Comparison of ENCODE assay signal across 8 mouse cellular contexts in the genomic region with DNA sequence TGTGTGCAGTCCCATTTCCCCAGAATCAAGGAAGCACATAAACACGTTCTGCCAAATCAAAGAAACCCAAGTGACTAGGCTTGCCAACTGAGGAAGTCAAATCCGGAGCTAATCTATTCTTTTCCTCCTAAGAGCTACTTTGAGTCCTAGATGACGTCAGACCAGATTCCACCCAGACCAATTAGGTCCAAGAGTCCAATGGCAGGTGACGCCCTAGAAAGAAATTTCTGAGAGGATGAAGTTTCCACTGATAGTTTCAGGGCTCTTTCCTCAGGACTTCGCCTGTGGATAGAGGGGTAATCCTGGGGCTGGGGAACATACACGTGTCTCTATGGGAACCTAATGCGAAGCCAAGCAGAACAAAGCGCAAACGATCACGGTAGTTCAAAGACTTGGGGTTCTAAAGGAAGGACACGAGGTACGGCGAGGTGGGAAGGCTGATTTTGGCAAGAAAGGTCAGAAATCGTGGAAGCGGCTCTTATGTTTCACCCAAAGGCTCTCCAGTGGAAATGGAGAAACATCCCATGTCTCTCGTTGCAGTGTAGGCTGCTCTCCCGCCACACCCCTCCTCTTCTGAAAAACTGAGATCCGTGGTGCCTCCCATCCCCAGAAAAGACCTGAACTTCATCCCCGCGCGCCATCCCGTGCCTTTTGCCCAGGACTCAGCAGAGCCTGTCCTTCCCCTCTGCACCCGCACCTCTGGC. TPM values are rescaled to one million over a fixed set of nuclear protein-coding genes. Genes with fewer than 3 reads are reported as not detected.
DNase-seq lines count a peak whose midpoint lies in the region; ATAC-seq and TF ChIP-seq lines count a peak whose summit lies in the region.

No protein-coding gene starts in this region.

- peak; percentile 42; the same call in 1 of the 2 replicates for TF ChIP-seq EP300 in CH12.LX (IDR thresholded peaks at IDR 0.05; ENCODE audit: low read length)

- H3K27me3 ChIP-seq in CH12.LX (replicated peaks) = no peaks in the 10 kb centered on the region
- no peaks in the 10 kb centered on the region for H3K27me3 ChIP-seq in embryonic facial prominence, embryonic 12.5 days
- H3K27me3 ChIP-seq in midbrain, embryonic 15.5 days (replicated peaks) = no peaks in the 10 kb centered on the region

- intact Hi-C loops in heart, postnatal 36 days (cut with DNase I) = no loop called here

- H3K4me3 ChIP-seq in CH12.LX (replicated peaks in 1 of 3; ENCODE audit: low read depth in 2 of 3, low read length in 2 of 3, poor library complexity in 1 of 3) = peak overlapping the region; percentile 70 to 79 (median 72)
- H3K4me3 ChIP-seq in embryonic facial prominence, embryonic 12.5 days = peak overlapping the region; percentile 62
- H3K4me3 ChIP-seq in midbrain, embryonic 15.5 days = peak overlapping the region; percentile 94

- H3K79me2 ChIP-seq in CH12.LX (replicated peaks; ENCODE audit: control insufficient read depth, extremely low read depth, insufficient read depth, poor library complexity, severe bottlenecking) = peaks cover 75% of the 10 kb centered on the region

- TF ChIP-seq CTCF in CH12.LX (conservative IDR thresholded peaks at IDR 0.05 in 1 of 2, IDR thresholded peaks at IDR 0.05 in 1 of 2; ENCODE audit: low read depth in 2 of 2, low read length in 2 of 2) = no peak

- peak overlapping the region; percentile 96 for H3K4me2 ChIP-seq in CH12.LX (ENCODE audit: insufficient read depth, low read depth, poor library complexity, severe bottlenecking)
- H3K4me2 ChIP-seq in embryonic facial prominence, embryonic 12.5 days (replicated peaks) = peak overlapping the region; percentile 59
- H3K4me2 ChIP-seq in midbrain, embryonic 15.5 days = peak overlapping the region; percentile 88

- H3K9me3 ChIP-seq in CH12.LX (replicated peaks; ENCODE audit: low read length) = no peaks in the 10 kb centered on the region
- no peaks in the 10 kb centered on the region for H3K9me3 ChIP-seq in embryonic facial prominence, embryonic 12.5 days
- no peaks in the 10 kb centered on the region for H3K9me3 ChIP-seq in midbrain, embryonic 15.5 days

- TF ChIP-seq RAD21 in CH12.LX (IDR thresholded peaks at IDR 0.05; ENCODE audit: low read depth, low read length) = no peak

- in situ Hi-C loops in CH12.LX (cut with MboI; ENCODE audit: low pct_ligation_motif_present, low pct_unique_long_range_greater_than_20kb, low sequenced_read_pairs) = no loop called here

- dilution Hi-C loops in CH12.LX (cut with MboI; ENCODE audit: extremely low pct_ligation_motif_present, extremely low pct_unique_long_range_greater_than_20kb, low sequenced_read_pairs) = no loop called here

- H3K9ac ChIP-seq in CH12.LX (ENCODE audit: insufficient read depth, low read depth) = peak overlapping the region; percentile 64
- peak overlapping the region; percentile 59 for H3K9ac ChIP-seq in embryonic facial prominence, embryonic 12.5 days
- H3K9ac ChIP-seq in midbrain, embryonic 15.5 days = peak overlapping the region; percentile 89

- TF ChIP-seq POLR2A in CH12.LX (IDR thresholded peaks at IDR 0.05; ENCODE audit: low read depth, low read length) = no peak

- peak overlapping the region; percentile 72 for H3K27ac ChIP-seq in CH12.LX (ENCODE audit: insufficient read depth, low read depth)
- peak overlapping the region; percentile 88 for H3K27ac ChIP-seq in embryonic facial prominence, embryonic 12.5 days
- peak overlapping the region; percentile 92 for H3K27ac ChIP-seq in midbrain, embryonic 15.5 days

- no peak for ATAC-seq in embryonic facial prominence, embryonic 12.5 days (ENCODE audit: insufficient number of reproducible peaks, insufficient read depth, low FRiP score, low TSS enrichment)
- ATAC-seq in midbrain, embryonic 15.5 days (replicated peaks) = peak; percentile 19

- peak; percentile 87 for DNase-seq in 3T3-L1 (ENCODE audit: low read depth, low spot score)
- peak; percentile 88 for DNase-seq in CH12.LX (ENCODE audit: extremely low read depth)
- peak; percentile 35 to 49 for DNase-seq in heart, postnatal 36 days
- DNase-seq in large intestine, adult 2 months (ENCODE audit: low read depth, low spot score) = peak; percentile 80
- DNase-seq in right cerebral cortex, postnatal 25 days = no peak
- no peak for DNase-seq in layer of hippocampus, postnatal 36 days

- H3K36me3 ChIP-seq in CH12.LX (replicated peaks in 1 of 2; ENCODE audit: control insufficient read depth in 1 of 2, insufficient read depth in 1 of 2, low read length in 1 of 2) = peaks cover 23 to 51% of the 10 kb centered on the region in 2 experiments
- peaks cover 24% of the 10 kb centered on the region for H3K36me3 ChIP-seq in embryonic facial prominence, embryonic 12.5 days
- peaks cover 16% of the 10 kb centered on the region; the same call in 1 of the 2 replicates for H3K36me3 ChIP-seq in midbrain, embryonic 15.5 days (replicated peaks)

- WGBS in embryonic facial prominence, embryonic 12.5 days = under 1% methylated on average over 23 of the region's 23 CpGs
- 2% methylated on average over 23 of the region's 23 CpGs for WGBS in large intestine, adult 2 months
- under 1% methylated on average over 23 of the region's 23 CpGs for WGBS in midbrain, embryonic 15.5 days

- peaks cover 14 to 42% of the 10 kb centered on the region in 2 experiments for H3K4me1 ChIP-seq in CH12.LX (ENCODE audit: control insufficient read depth in 1 of 2, insufficient read depth in 2 of 2)
- peaks cover 21% of the 10 kb centered on the region for H3K4me1 ChIP-seq in embryonic facial prominence, embryonic 12.5 days
- H3K4me1 ChIP-seq in midbrain, embryonic 15.5 days = peaks cover 37% of the 10 kb centered on the region

TF ChIP-seq in CH12.LX, 34 proteins besides CTCF, POLR2A, EP300 and RAD21 (continues in another document):
- TF ChIP-seq MYC (IDR thresholded peaks at IDR 0.05; ENCODE audit: low read depth, low read length) (peak; percentile 76), SMC3 (IDR thresholded peaks at IDR 0.05; ENCODE audit: low read depth, low read length) (0 out of 2 replicates have a peak, but pooled peaks have one; percentile 2), PAX5 (IDR thresholded peaks at IDR 0.05; ENCODE audit: low read length) (no peak), ELF1 (IDR thresholded peaks at IDR 0.05; ENCODE audit: low read depth, low read length) (0 out of 2 replicates have a peak, but pooled peaks have one; percentile 24), JUND (conservative IDR thresholded peaks at IDR 0.05; ENCODE audit: low read depth, low read length) (peak; percentile 69), CHD1 (IDR thresholded peaks at IDR 0.05; ENCODE audit: low read depth, low read length) (no peak), SIN3A (IDR thresholded peaks at IDR 0.05; ENCODE audit: low read length) (no peak; the same call in 1 of the 2 replicates), TBP (conservative IDR thresholded peaks at IDR 0.05; ENCODE audit: low read depth, low read length) (0 out of 2 replicates have a peak, but pooled peaks have one; percentile 5)

RNA-seq across cellular contexts. Expression of gene Tnfaip1, which starts 0.6 kb away (rescaled TPM):
- 24.6 and 26.7 TPM in 2 replicates for total RNA-seq in CH12.LX (2012; rRNA removed)
- total RNA-seq in CH12.LX (2014; rRNA removed) = 19.5 TPM in 2 replicates
- polyA plus RNA-seq in CH12.LX (2012; ENCODE audit: insufficient read length, low read depth) = 44.9 and 46.0 TPM in 2 replicates
- polyA plus RNA-seq in embryonic facial prominence, embryonic 12.5 days (2016; fragmentation: Nextera tagmentation; extraction: Ambion mirVana) = 78.2 and 82.2 TPM in 2 replicates
- 10 to 100 TPM; 38.4 to 42.1 TPM for total RNA-seq in heart, postnatal 36 days (2021)
- polyA plus RNA-seq in large intestine, adult 2 months (2012; rRNA removed) = 54.0 and 80.5 TPM in 2 replicates
- polyA plus RNA-seq in midbrain, embryonic 15.5 days (2015; fragmentation: Nextera tagmentation; extraction: Ambion mirVana) = 64.2 and 70.0 TPM in 2 replicates
- total RNA-seq in layer of hippocampus, postnatal 36 days (2021) = 10 to 100 TPM; 32.1 to 32.6 TPM

RNA-seq across cellular contexts. Expression of gene Ift20, which starts 0.6 kb away (rescaled TPM):
- total RNA-seq in CH12.LX (2012; rRNA removed) = 124 and 134 TPM in 2 replicates
- 151 and 181 TPM in 2 replicates for total RNA-seq in CH12.LX (2014; rRNA removed)
- polyA plus RNA-seq in CH12.LX (2012; ENCODE audit: insufficient read length, low read depth) = 136 and 142 TPM in 2 replicates
- polyA plus RNA-seq in embryonic facial prominence, embryonic 12.5 days (2016; fragmentation: Nextera tagmentation; extraction: Ambion mirVana) = 136 and 139 TPM in 2 replicates
- 10 to 100 TPM; 39.1 to 42.9 TPM for total RNA-seq in heart, postnatal 36 days (2021)
- 91.9 and 98.7 TPM in 2 replicates for polyA plus RNA-seq in large intestine, adult 2 months (2012; rRNA removed)
- polyA plus RNA-seq in midbrain, embryonic 15.5 days (2015; fragmentation: Nextera tagmentation; extraction: Ambion mirVana) = 117 and 128 TPM in 2 replicates
- 10 to 100 TPM; 75.1 to 79.0 TPM for total RNA-seq in layer of hippocampus, postnatal 36 days (2021)

RNA-seq across cellular contexts. Expression of gene Tmem97, which starts 15.0 kb away (rescaled TPM):
- 213 and 282 TPM in 2 replicates for total RNA-seq in CH12.LX (2012; rRNA removed)
- 315 and 347 TPM in 2 replicates for total RNA-seq in CH12.LX (2014; rRNA removed)
- polyA plus RNA-seq in CH12.LX (2012; ENCODE audit: insufficient read length, low read depth) = 243 and 268 TPM in 2 replicates
- 55.9 and 56.0 TPM in 2 replicates for polyA plus RNA-seq in embryonic facial prominence, embryonic 12.5 days (2016; fragmentation: Nextera tagmentation; extraction: Ambion mirVana)
- total RNA-seq in heart, postnatal 36 days (2021) = 1 to 10 TPM; 4.8 to 5.1 TPM
- polyA plus RNA-seq in large intestine, adult 2 months (2012; rRNA removed) = 71.8 and 74.3 TPM in 2 replicates
- 35.0 and 35.4 TPM in 2 replicates for polyA plus RNA-seq in midbrain, embryonic 15.5 days (2015; fragmentation: Nextera tagmentation; extraction: Ambion mirVana)
- 10 to 100 TPM; 11.1 to 12.7 TPM for total RNA-seq in layer of hippocampus, postnatal 36 days (2021)

RNA-seq across cellular contexts. Expression of gene Poldip2, which starts 23.5 kb away (rescaled TPM):
- total RNA-seq in CH12.LX (2012; rRNA removed) = 103 and 119 TPM in 2 replicates
- total RNA-seq in CH12.LX (2014; rRNA removed) = 93.5 and 102 TPM in 2 replicates
- polyA plus RNA-seq in CH12.LX (2012; ENCODE audit: insufficient read length, low read depth) = 144 and 151 TPM in 2 replicates
- 180 and 183 TPM in 2 replicates for polyA plus RNA-seq in embryonic facial prominence, embryonic 12.5 days (2016; fragmentation: Nextera tagmentation; extraction: Ambion mirVana)
- total RNA-seq in heart, postnatal 36 days (2021) = 100 to 1,000 TPM; 151 to 156 TPM
- 41.2 and 43.9 TPM in 2 replicates for polyA plus RNA-seq in large intestine, adult 2 months (2012; rRNA removed)
- 182 and 192 TPM in 2 replicates for polyA plus RNA-seq in midbrain, embryonic 15.5 days (2015; fragmentation: Nextera tagmentation; extraction: Ambion mirVana)
- total RNA-seq in layer of hippocampus, postnatal 36 days (2021) = 100 to 1,000 TPM; 116 to 121 TPM

RNA-seq across cellular contexts. Expression of gene Tmem199, which starts 23.6 kb away (rescaled TPM):
- 80.4 and 93.6 TPM in 2 replicates for total RNA-seq in CH12.LX (2012; rRNA removed)
- total RNA-seq in CH12.LX (2014; rRNA removed) = 109 and 118 TPM in 2 replicates
- 67.3 and 75.5 TPM in 2 replicates for polyA plus RNA-seq in CH12.LX (2012; ENCODE audit: insufficient read length, low read depth)
- polyA plus RNA-seq in embryonic facial prominence, embryonic 12.5 days (2016; fragmentation: Nextera tagmentation; extraction: Ambion mirVana) = 53.4 and 60.7 TPM in 2 replicates
- 10 to 100 TPM in 1 of 2 experiments, 1 to 10 TPM in 1; 9.4 to 10.3 TPM for total RNA-seq in heart, postnatal 36 days (2021)
- 11.1 and 13.0 TPM in 2 replicates for polyA plus RNA-seq in large intestine, adult 2 months (2012; rRNA removed)
- polyA plus RNA-seq in midbrain, embryonic 15.5 days (2015; fragmentation: Nextera tagmentation; extraction: Ambion mirVana) = 90.5 and 91.0 TPM in 2 replicates
- 10 to 100 TPM; 43.0 to 44.0 TPM for total RNA-seq in layer of hippocampus, postnatal 36 days (2021)

Comparison
In these comparisons a context has a peak if more than half of its experiments do, and no peak if none do; other contexts are left out.
1. DNase-seq: peak in 3T3-L1 (single experiment), CH12.LX (single experiment), heart, postnatal 36 days (2 of 2) and large intestine, adult 2 months (single experiment); none in right cerebral cortex, postnatal 25 days (single experiment) and layer of hippocampus, postnatal 36 days (0 of 2).
2. Peak in every context shown above with its lines, with median percentiles within 50 percentile points of each other: H3K27ac ChIP-seq, H3K4me2 ChIP-seq, H3K4me3 ChIP-seq and H3K9ac ChIP-seq.